Mouse (Mus musculus) pancreas, adult 10 weeks (tissue): ENCODE results near the gene Car15. TPM values are rescaled to one million over a fixed set of nuclear protein-coding genes. Genes with fewer than 3 reads are reported as not detected.

ENCODE experiments used
- polyA plus RNA-seq: library from polyadenylated mRNA; stranded (reverse); fragments of 350-450 nt; fragmentation: Illumina TruSeq; extraction: RNeasy Lipid Tissue Mini Kit (QIAGEN cat#74804); gene quantifications from one replicate; pipeline ENCODE4 v1.2.3, GENCODE M21; 2015; ENCODE audit warnings: low read depth, low replicate concordance; ENCODE audit not compliant: insufficient read depth

Gene Car15
- 17.0 TPM for polyA plus RNA-seq

DNA sequence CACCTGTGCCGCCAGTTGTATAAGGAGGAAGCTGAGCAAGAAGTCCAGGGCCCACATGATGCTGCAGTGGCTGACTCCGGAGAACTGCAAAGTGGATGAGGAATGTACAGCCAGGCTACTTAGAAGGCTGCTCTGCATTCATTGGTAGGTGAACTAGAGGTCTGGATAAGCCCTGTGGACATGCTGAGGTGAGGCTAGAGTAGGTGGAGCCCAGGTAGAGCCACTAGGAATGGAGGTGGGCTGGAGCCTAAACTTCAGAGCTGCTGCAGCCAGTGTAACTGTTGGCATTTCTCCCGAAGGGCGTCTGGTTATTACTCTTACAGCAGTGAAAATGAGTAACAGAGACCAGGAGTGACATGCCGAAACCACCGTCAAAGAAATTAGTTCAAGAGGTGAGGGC lies at the start of gene Car15:
TSS of gene Car15 (minus strand) at position 314 of the 400 bp plus-strand sequence.

DNA sequence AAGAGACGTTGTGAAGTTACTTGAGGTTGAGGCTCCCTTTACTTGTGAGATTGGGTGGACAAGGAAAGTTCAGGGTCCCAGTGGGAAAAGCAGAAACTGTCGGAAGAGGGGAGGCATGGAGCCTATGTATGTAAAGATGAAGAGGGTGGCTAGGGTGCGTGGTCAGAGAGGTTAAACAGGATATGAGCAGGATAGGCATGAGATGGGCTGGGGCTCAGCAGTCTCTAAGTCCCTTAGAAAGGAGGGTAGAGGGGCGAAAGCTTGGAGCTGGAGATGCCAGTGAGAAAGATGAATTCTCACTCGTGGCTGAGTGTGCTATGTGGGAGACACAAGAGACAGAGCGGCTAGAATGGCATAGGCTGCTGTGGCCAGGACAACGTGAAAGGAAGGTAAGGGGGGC lies 5.3 kb downstream of the Car15 start, which contains the start of gene B830017H08Rik:
TSS of gene B830017H08Rik (plus strand) at position 301 of the 400 bp plus-strand sequence.

DNA sequence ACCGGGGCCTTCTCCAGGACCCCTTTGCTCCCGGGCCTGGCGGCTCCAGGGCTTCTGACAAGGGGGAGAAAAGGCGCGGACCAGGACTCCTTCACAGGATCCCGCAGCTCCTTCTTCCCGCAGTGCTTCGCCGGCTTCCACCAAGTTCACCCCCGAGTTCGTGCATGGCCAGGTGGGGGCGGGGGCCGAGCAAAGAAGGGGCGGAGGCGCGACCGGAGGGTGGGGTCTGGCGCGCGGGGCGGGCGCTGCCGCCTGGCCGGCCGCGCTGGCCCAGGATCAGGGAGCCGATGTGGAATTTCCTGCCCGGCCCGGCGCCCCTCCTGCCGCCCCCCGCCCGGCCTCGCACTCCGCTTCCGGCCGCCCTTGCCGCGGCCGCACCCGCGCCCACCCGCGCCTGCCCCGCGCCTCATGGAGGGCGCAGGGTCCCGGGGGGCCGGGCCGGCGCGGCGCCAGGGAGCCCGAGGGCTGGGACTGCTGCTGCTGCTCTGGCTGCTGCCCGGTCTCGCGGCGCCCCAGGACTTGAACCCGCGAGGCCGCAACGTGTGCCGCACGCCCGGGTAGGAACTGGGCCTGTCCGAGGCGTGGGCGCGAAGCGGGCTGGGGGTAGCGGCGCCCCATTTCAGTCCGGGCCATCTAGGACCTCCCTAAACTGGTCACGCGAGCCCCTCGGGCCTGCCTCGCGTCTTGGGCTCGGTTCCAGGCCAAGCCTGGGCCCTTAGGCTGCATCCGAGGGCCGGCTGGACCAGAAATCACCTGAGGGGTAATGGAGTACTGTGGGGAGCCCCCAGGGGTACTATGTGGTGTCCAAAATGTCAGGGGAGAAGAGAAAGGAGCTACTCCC lies 41.0 kb downstream of the Car15 start, which contains the start of gene Scarf2:
TSS of gene Scarf2 (plus strand) at position 312 of the 841 bp plus-strand sequence.

Other genes starting within 250 kb of the Car15 start
- 5.9 TPM for gene Smpd4, start 219.0 kb downstream of the Car15 start, polyA plus RNA-seq
- gene Ccdc74a, start 191.9 kb downstream of the Car15 start, polyA plus RNA-seq = not detected
- 16.9 TPM for gene Med15, start 105.5 kb downstream of the Car15 start, polyA plus RNA-seq
- 11.5 TPM for gene Klhl22, start 78.7 kb downstream of the Car15 start, polyA plus RNA-seq
- gene Scarf2, start 41.1 kb downstream of the Car15 start, polyA plus RNA-seq = 5.3 TPM
- 4.5 TPM for gene B830017H08Rik, start 5.2 kb downstream of the Car15 start, polyA plus RNA-seq
- 0.96 TPM for gene Gm20518, start 53.3 kb upstream of the Car15 start, polyA plus RNA-seq
- gene Tssk1, start 55.9 kb upstream of the Car15 start, polyA plus RNA-seq = not detected
- 14.2 TPM for gene Dgcr2, start 60.2 kb upstream of the Car15 start, polyA plus RNA-seq
- not detected for gene Tssk2, start 60.3 kb upstream of the Car15 start, polyA plus RNA-seq
- gene Ess2, start 73.0 kb upstream of the Car15 start, polyA plus RNA-seq = 8.3 TPM
- not detected for gene Gsc2, start 76.7 kb upstream of the Car15 start, polyA plus RNA-seq
- 21.8 TPM for gene Slc25a1, start 89.9 kb upstream of the Car15 start, polyA plus RNA-seq
- gene Vpreb2, start 142.1 kb upstream of the Car15 start, polyA plus RNA-seq = not detected
- 22.8 TPM for gene Dgcr6, start 214.5 kb upstream of the Car15 start, polyA plus RNA-seq